Mouse (Mus musculus) spleen, postnatal 4 days (tissue): ENCODE data around the gene Pigt.

Source experiments
- DNase-seq, 2 experiments: peaks; one replicate each; pipeline ENCODE4 v3.0.0; 2022; ENCODE audit warnings: low spot score in 2 of 2

Gene Pigt

GRCm38 (mm10) chr2:164520782-164521181 is 23.5 kb downstream of the Pigt start:
- peak; percentile 53 to 76 for DNase-seq

GRCm38 (mm10) chr2:164521841-164522240 is 24.5 kb downstream of the Pigt start:
- peak in 1 of 2 experiments; percentile 40 for DNase-seq

- no peak for DNase-seq
These were observed 25.0 kb downstream of the Pigt start for GRCm38 (mm10) chr2:164522280-164522679.

- DNase-seq = no peak
These were observed 26.0 kb downstream of the Pigt start for GRCm38 (mm10) chr2:164523301-164523773.

- DNase-seq = no peak
These were observed 31.2 kb downstream of the Pigt start for GRCm38 (mm10) chr2:164528557-164528956.

GRCm38 (mm10) chr2:164531169-164531568 is 33.8 kb downstream of the Pigt start:
- peak; percentile 66 to 87 for DNase-seq

GRCm38 (mm10) chr2:164534315-164534714 is 37.0 kb downstream of the Pigt start:
- DNase-seq = no peak

GRCm38 (mm10) chr2:164537003-164537402 is 39.7 kb downstream of the Pigt start:
- DNase-seq = no peak

- no peak for DNase-seq
These were observed 43.5 kb downstream of the Pigt start for GRCm38 (mm10) chr2:164540652-164541427.

- DNase-seq = no peak
These were observed 44.8 kb downstream of the Pigt start for GRCm38 (mm10) chr2:164542132-164542531.

GRCm38 (mm10) chr2:164542598-164542997 is 45.3 kb downstream of the Pigt start:
- no peak for DNase-seq

- DNase-seq = no peak
These were observed 46.4 kb downstream of the Pigt start for GRCm38 (mm10) chr2:164543745-164544144.

- no peak for DNase-seq
These were observed 47.3 kb downstream of the Pigt start for GRCm38 (mm10) chr2:164544454-164545097.

GRCm38 (mm10) chr2:164549338-164549737 is 52.0 kb downstream of the Pigt start:
- DNase-seq = no peak

- DNase-seq = no peak
These were observed 52.9 kb downstream of the Pigt start for GRCm38 (mm10) chr2:164549963-164550894.

GRCm38 (mm10) chr2:164550895-164551269 is 53.6 kb downstream of the Pigt start:
- DNase-seq = no peak

- DNase-seq = no peak
These were observed 54.2 kb downstream of the Pigt start for GRCm38 (mm10) chr2:164551502-164551901.
